Mouse (Mus musculus) limb, embryonic 15.5 days (tissue): ENCODE data around the gene Snx25. TPM values are rescaled to one million over a fixed set of nuclear protein-coding genes. Genes with fewer than 3 reads are reported as not detected.

Experiments
- ATAC-seq: fragments of 200-750 bp; cut with Nextera tagmentation; 2 replicates; pipeline ENCODE4 v1.8.0; 2017; ENCODE audit warnings: low read depth, moderate TSS enrichment; ENCODE audit not compliant: insufficient number of reproducible peaks, low FRiP score, low TSS enrichment
- H3K27ac ChIP-seq: fragments of 300-500 bp; sonication (generic); 2 replicates; pipeline ENCODE4 v1.5.1; 2015; ENCODE audit warnings: moderate library complexity, mild to moderate bottlenecking, inconsistent platforms
- H3K27me3 ChIP-seq: fragments of 300-500 bp; sonication (generic); 2 replicates; pipeline ENCODE4 v1.6.1; 2015; ENCODE audit warnings: inconsistent platforms
- H3K36me3 ChIP-seq: fragments of 300-500 bp; sonication (generic); 2 replicates; pipeline ENCODE4 v1.6.1; 2015; ENCODE audit warnings: inconsistent platforms
- H3K4me1 ChIP-seq: fragments of 300-500 bp; sonication (generic); 2 replicates; pipeline ENCODE4 v1.6.1; 2015; ENCODE audit warnings: inconsistent platforms
- H3K4me2 ChIP-seq: fragments of 300-500 bp; sonication (generic); 2 replicates; pipeline ENCODE4 v1.6.1; 2015; ENCODE audit warnings: mild to moderate bottlenecking, inconsistent platforms
- H3K4me3 ChIP-seq: fragments of 300-500 bp; sonication (generic); 2 replicates; pipeline ENCODE4 v1.5.1; 2015; ENCODE audit warnings: mild to moderate bottlenecking, inconsistent platforms
- H3K9ac ChIP-seq: fragments of 300-500 bp; sonication (generic); 2 replicates; pipeline ENCODE4 v1.6.1; 2015; ENCODE audit warnings: inconsistent platforms
- H3K9me3 ChIP-seq: fragments of 300-500 bp; sonication (generic); 2 replicates; pipeline ENCODE4 v1.6.1; 2016; ENCODE audit warnings: inconsistent platforms
- WGBS: fragments of 180-500 bp; shearing (Covaris S2); methylation state at CpG from one replicate; pipeline ENCODE4 v1.1.7; 2015; 5-methylcytosine and 5-hydroxymethylcytosine counted together
- polyA plus RNA-seq: library from polyadenylated mRNA; unstranded; fragments of >200 nt; fragmentation: Nextera tagmentation; extraction: Ambion mirVana; gene quantifications from 2 replicates; pipeline ENCODE4 v1.2.1, GENCODE M21; 2015

Gene Snx25
- polyA plus RNA-seq, 1 experiment from 2014 or later, result 6.1 TPM

- no peak overlapping the region for H3K27ac ChIP-seq
- no peak for ATAC-seq
Observed at GRCm38 (mm10) chr8:46072798-46073197, 79.2 kb downstream of the Snx25 start.

GRCm38 (mm10) chr8:46040260-46040659, 111.7 kb downstream of the Snx25 start:
- Histone ChIP-seq H3K4me1 (no peaks in the 10 kb centered on the region), H3K4me2 (no peak overlapping the region), H3K4me3 (no peak overlapping the region), H3K9me3 (no peaks in the 10 kb centered on the region), H3K27me3 (no peaks in the 10 kb centered on the region), H3K9ac (no peak overlapping the region), H3K27ac (no peak overlapping the region), H3K36me3 (peaks cover 32% of the 10 kb centered on the region)
- no peak for ATAC-seq
- 61% methylated on average over 13 of the region's 13 CpGs for WGBS

More at GRCm38 (mm10) chr8:46072798-46073197, 79.2 kb downstream of the Snx25 start:
- Histone ChIP-seq H3K36me3 (peaks cover 15% of the 10 kb centered on the region), H3K4me3 (no peak overlapping the region), H3K9ac (no peak overlapping the region), H3K9me3 (no peaks in the 10 kb centered on the region), H3K27me3 (no peaks in the 10 kb centered on the region), H3K4me2 (no peak overlapping the region), H3K4me1 (no peaks in the 10 kb centered on the region)
- 81% methylated on average over 5 of the region's 5 CpGs for WGBS

GRCm38 (mm10) chr8:46039666-46040065, 112.3 kb downstream of the Snx25 start:
- H3K4me2 ChIP-seq, result no peak overlapping the region
- H3K4me1 ChIP-seq, result no peaks in the 10 kb centered on the region
- H3K27me3 ChIP-seq, result no peaks in the 10 kb centered on the region
- H3K27ac ChIP-seq, result no peak overlapping the region
- H3K36me3 ChIP-seq, result peaks cover 31% of the 10 kb centered on the region
- 61% methylated on average over 1 of the region's 1 CpGs for WGBS
- ATAC-seq, result no peak
- H3K4me3 ChIP-seq, result no peak overlapping the region
- H3K9ac ChIP-seq, result no peak overlapping the region
- no peaks in the 10 kb centered on the region for H3K9me3 ChIP-seq

GRCm38 (mm10) chr8:46036217-46036616, 115.7 kb downstream of the Snx25 start:
- no peak for ATAC-seq
- 78% methylated on average over 11 of the region's 11 CpGs for WGBS
- H3K4me3 ChIP-seq, result no peak overlapping the region
- H3K36me3 ChIP-seq, result peaks cover 15% of the 10 kb centered on the region; the same call in 1 of the 2 replicates
- no peak overlapping the region for H3K27ac ChIP-seq
- H3K9ac ChIP-seq, result no peak overlapping the region
- peaks cover 4% of the 10 kb centered on the region; the same call in 1 of the 2 replicates for H3K4me1 ChIP-seq
- H3K4me2 ChIP-seq, result no peak overlapping the region
- H3K27me3 ChIP-seq, result no peaks in the 10 kb centered on the region
- H3K9me3 ChIP-seq, result no peaks in the 10 kb centered on the region

- no peaks in the 10 kb centered on the region for H3K9me3 ChIP-seq
- no peak overlapping the region for H3K4me2 ChIP-seq
- WGBS, result 46% methylated on average over 4 of the region's 4 CpGs
- H3K27me3 ChIP-seq, result no peaks in the 10 kb centered on the region
- H3K9ac ChIP-seq, result no peak overlapping the region
- H3K4me3 ChIP-seq, result no peak overlapping the region
- no peak overlapping the region for H3K27ac ChIP-seq
- no peaks in the 10 kb centered on the region for H3K36me3 ChIP-seq
- no peaks in the 10 kb centered on the region for H3K4me1 ChIP-seq
- ATAC-seq, result no peak
Observed at GRCm38 (mm10) chr8:46024392-46024791, 127.6 kb downstream of the Snx25 start.

GRCm38 (mm10) chr8:46022758-46023157, 129.2 kb downstream of the Snx25 start:
- 87% methylated on average over 9 of the region's 9 CpGs for WGBS
- no peak for ATAC-seq

GRCm38 (mm10) chr8:46022203-46022602, 129.8 kb downstream of the Snx25 start:
- no peak for ATAC-seq
- 81% methylated on average over 9 of the region's 9 CpGs for WGBS
- no peaks in the 10 kb centered on the region for H3K36me3 ChIP-seq

More at GRCm38 (mm10) chr8:46022758-46023157, 129.2 kb downstream of the Snx25 start:
- Histone ChIP-seq H3K4me3 (no peak overlapping the region), H3K4me2 (no peak overlapping the region), H3K9me3 (no peaks in the 10 kb centered on the region), H3K36me3 (no peaks in the 10 kb centered on the region), H3K9ac (no peak overlapping the region), H3K27ac (no peak overlapping the region), H3K4me1 (no peaks in the 10 kb centered on the region), H3K27me3 (no peaks in the 10 kb centered on the region)

GRCm38 (mm10) chr8:46010746-46011680, 140.9 kb downstream of the Snx25 start:
- H3K27me3 ChIP-seq, result no peaks in the 10 kb centered on the region
- H3K9ac ChIP-seq, result peak overlapping the region; percentile 17; the same call in 1 of the 2 replicates
- H3K36me3 ChIP-seq, result no peaks in the 10 kb centered on the region
- peak overlapping the region; percentile 36 for H3K4me2 ChIP-seq
- no peak for ATAC-seq
- H3K4me1 ChIP-seq, result peaks cover 13% of the 10 kb centered on the region
- 6% methylated on average over 17 of the region's 17 CpGs for WGBS
- peak overlapping the region; percentile 18; the same call in 1 of the 2 replicates for H3K4me3 ChIP-seq
- H3K9me3 ChIP-seq, result no peaks in the 10 kb centered on the region
- peak overlapping the region; percentile 27; the same call in 1 of the 2 replicates for H3K27ac ChIP-seq

More at GRCm38 (mm10) chr8:46022203-46022602, 129.8 kb downstream of the Snx25 start:
- no peaks in the 10 kb centered on the region for H3K4me1 ChIP-seq
- no peak overlapping the region for H3K9ac ChIP-seq
- H3K9me3 ChIP-seq, result no peaks in the 10 kb centered on the region
- no peak overlapping the region for H3K4me2 ChIP-seq
- no peak overlapping the region for H3K27ac ChIP-seq
- H3K4me3 ChIP-seq, result no peak overlapping the region
- no peaks in the 10 kb centered on the region for H3K27me3 ChIP-seq

- H3K4me2 ChIP-seq, result peak overlapping the region; percentile 36
Observed at GRCm38 (mm10) chr8:46010306-46010705, 141.7 kb downstream of the Snx25 start.

GRCm38 (mm10) chr8:46007050-46007672, 144.8 kb downstream of the Snx25 start:
- no peak overlapping the region for H3K27ac ChIP-seq
- no peak overlapping the region for H3K4me2 ChIP-seq
- ATAC-seq, result no peak
- no peaks in the 10 kb centered on the region for H3K9me3 ChIP-seq
- H3K4me1 ChIP-seq, result peaks cover 13% of the 10 kb centered on the region
- 44% methylated on average over 3 of the region's 3 CpGs for WGBS
- no peaks in the 10 kb centered on the region for H3K27me3 ChIP-seq
- H3K4me3 ChIP-seq, result no peak overlapping the region
- no peak overlapping the region for H3K9ac ChIP-seq
- no peaks in the 10 kb centered on the region for H3K36me3 ChIP-seq

More at GRCm38 (mm10) chr8:46010306-46010705, 141.7 kb downstream of the Snx25 start:
- H3K9me3 ChIP-seq, result no peaks in the 10 kb centered on the region
- H3K27ac ChIP-seq, result 0 out of 2 replicates have a peak overlapping the region, but pooled peaks have one; percentile 27
- no peaks in the 10 kb centered on the region for H3K27me3 ChIP-seq
- WGBS, result 51% methylated on average over 2 of the region's 2 CpGs
- H3K4me1 ChIP-seq, result peaks cover 13% of the 10 kb centered on the region
- ATAC-seq, result 0 out of 2 replicates have a peak, but pooled peaks have one; percentile 44
- no peak overlapping the region for H3K4me3 ChIP-seq
- no peaks in the 10 kb centered on the region for H3K36me3 ChIP-seq
- H3K9ac ChIP-seq, result no peak overlapping the region

- no peak within 1 kb of the TSS for H3K9ac ChIP-seq
- no peaks in the 10 kb centered on the region for H3K27me3 ChIP-seq
- H3K36me3 ChIP-seq, result no peaks in the 10 kb centered on the region
- 63% methylated on average over 4 of the region's 4 CpGs for WGBS
- no peak within 1 kb of the TSS for H3K4me3 ChIP-seq
- ATAC-seq, result no peak
- no peak within 1 kb of the TSS for H3K27ac ChIP-seq
- peaks cover 2% of the 10 kb centered on the region for H3K4me1 ChIP-seq
- H3K4me2 ChIP-seq, result no peak within 1 kb of the TSS
- H3K9me3 ChIP-seq, result no peaks in the 10 kb centered on the region
Observed at GRCm38 (mm10) chr8:46005596-46005995, 146.4 kb downstream of the Snx25 start, which contains the start of gene Ankrd37. TSS of gene Ankrd37 (minus strand) at chr8:46005707.
